Mouse (Mus musculus) urinary bladder, postnatal 14 days (tissue): ENCODE results near the gene Nfatc4.
A peak's percentile ranks its signal among the peaks of the same experiment; 100 is the strongest.

Experiments used
- DNase-seq: peaks from one replicate; pipeline ENCODE4 v3.0.0; 2021; ENCODE audit warnings: low spot score

The Nfatc4 gene

DNA sequence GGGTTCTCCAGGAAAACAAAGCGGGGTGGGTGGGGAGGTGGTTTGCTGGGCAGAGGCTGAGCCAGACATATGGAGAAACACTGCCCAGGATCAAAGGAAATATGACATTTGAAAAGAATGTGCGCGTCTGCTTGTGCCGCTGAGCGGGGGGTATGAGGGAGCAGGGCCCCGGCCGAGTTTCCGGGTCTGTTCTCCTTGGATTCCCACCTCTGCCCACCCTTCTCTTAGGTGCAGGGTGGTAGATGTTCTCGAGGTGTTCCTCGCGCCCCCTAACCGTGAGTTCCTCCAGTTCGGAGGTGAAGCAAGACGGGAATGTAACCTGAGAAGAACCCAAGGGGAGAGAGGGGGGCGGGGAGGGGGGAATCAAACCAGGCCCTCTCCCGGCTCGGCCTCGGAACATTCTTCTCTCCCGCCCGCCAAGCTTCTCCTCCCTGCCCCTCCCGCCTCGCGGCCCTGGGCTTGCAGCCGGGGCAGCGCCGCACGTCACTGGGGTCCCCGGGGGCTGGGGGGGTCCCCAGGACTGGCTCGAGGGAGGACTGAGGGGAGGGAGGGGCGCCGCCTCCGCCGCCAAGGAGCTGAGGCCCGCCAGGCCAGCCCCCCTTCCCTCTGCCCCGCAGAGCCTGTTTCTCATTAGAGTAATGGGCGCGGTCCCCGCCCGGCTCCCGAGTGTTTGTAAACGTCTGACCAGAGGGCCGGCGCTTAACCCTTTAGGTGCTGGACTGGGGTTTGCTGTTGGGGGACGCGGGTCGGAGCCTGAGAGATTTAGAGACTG, at the start of gene Nfatc4:
Gene Nfatc4 (plus strand): TSS at position 154 of the 772 bp plus-strand sequence.
- peak; percentile 88 for DNase-seq

DNA sequence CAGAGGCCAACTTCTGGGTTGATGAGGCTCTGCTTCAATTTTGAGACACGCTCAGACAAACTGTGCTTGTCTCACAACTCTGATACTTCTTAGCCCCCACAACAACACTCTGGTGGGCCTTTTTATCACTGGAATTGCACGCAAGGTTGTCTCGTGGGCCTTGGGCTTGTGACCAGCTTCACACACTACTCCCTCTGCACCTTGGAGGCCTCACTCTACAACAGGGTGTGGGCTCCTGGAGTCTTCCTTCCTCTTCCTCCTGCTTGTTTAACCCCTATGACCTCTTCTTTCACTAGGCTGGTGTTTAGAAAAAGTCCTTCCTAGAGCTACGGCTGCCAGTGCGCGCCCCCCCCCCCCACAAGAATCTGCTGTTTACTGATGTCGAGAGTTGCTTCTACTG, 46.2 kb upstream of the Nfatc4 start:
- DNase-seq = no peak

DNA sequence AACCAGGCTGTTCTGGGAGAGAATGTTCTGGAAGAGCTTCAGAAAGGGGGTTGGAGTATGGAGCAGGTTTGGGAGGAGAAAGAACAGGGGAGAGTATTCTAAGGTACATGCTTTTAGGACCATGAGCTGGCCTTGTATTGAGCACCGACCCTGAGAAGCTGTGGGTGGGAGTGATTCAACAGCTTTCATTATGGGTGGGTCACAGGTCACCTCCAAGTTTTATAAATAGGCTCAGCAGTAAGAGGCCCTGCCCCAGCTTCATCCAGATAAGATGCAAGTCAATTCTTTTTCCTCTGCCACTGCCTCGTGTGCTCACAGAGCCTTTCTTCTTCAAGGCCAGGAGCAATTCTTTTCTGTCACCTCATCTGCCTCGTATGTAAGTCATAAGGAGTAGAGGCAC, 45.8 kb upstream of the Nfatc4 start:
- no peak for DNase-seq

DNA sequence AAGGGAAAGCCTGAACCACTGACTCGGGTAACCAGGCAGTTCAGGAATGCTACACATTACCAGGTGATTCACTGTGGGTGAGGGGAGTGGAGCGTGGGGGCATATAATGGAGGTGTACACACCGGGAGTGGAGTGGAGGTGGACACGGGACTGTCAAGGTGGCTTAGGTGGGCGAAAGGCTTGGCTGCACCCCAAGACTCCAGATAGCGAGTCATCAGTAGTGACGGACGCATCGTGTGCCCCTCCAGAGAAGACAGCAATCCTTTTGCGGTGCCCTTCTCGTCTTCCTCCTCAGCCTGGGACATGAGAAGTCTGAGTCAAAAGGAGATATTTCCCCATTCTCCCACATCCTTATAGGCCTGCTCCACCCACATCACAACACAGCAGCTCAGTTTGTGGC, 45.1 kb upstream of the Nfatc4 start:
- no peak for DNase-seq

DNA sequence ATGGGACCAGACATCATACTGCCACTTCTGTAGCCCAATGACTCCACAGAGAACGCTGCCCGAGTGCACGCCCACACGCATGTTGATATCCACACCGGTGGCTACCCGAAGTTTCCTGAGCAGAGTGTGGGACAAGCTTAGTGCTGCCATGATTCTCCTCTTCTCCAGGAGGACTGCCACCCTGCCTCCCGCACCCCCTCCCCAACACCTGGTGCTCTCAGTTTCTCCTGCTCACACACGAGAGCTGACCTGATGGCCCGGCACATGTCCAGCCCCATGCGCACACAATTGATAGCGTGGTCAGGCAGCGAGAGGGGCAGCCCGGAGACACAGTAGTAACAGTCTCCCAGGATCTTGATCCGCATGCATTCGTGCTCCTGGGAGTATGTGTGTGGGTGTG, 44.3 kb upstream of the Nfatc4 start:
- no peak for DNase-seq

DNA sequence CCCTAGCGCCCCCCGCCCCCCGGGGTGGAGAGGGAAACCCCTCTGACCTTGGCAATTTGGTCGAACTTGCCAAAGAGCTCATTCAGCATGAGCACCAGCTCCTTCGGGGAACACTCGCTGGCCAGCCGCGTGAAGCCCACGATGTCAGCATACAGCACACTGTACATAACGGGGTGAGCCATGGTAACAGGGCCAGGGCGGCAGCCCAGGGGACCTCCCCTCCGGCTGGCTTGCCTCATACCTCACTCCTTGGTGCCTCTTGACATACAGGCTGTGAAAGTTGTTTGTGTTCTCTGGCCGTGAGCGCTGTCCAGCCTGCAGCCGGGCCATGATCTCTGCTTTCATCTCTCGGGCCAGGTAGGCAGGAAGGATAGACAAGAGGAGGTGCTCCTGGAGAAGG, 43.3 kb upstream of the Nfatc4 start:
- DNase-seq = peak; percentile 2

DNA sequence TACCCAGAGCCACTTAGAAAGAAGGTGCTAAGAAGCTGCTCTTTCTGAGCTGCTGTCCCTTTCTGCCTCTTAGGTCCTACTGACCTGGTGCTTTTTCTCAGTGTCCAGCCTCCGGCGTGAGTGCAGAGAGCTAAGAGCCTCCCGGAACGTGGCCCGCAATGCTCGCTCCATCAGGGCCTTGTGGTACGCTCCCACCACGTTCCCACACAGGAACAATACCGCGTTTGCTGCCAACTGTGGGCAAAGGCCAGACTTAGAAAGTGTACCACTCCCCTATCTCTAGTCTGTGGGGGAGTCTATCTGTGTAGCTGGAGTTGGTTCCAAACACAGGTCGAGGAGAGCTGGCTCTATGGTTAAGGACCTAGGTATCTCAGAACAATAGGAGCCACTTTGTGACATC, 42.2 kb upstream of the Nfatc4 start:
- peak; percentile 2 for DNase-seq

DNA sequence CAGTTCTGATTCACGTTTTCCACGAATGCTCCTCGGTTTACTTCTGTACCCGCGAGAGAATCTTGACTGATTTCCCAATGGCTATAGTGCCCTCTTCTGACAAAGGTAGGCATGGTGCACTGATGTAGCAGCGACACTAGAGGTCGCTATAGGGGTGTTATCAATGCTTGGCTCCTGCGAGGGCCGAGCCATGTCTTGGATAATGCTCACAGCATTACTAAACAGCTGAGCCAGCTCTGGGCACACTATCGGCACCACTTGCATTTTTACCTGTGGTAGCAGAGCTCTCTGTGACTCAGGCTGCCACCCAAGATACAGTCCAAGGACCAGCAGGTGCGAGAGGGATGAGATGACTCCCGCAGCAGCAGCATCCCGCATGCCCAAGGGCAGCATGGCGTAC, 41.6 kb upstream of the Nfatc4 start:
- peak; percentile 63 for DNase-seq

DNA sequence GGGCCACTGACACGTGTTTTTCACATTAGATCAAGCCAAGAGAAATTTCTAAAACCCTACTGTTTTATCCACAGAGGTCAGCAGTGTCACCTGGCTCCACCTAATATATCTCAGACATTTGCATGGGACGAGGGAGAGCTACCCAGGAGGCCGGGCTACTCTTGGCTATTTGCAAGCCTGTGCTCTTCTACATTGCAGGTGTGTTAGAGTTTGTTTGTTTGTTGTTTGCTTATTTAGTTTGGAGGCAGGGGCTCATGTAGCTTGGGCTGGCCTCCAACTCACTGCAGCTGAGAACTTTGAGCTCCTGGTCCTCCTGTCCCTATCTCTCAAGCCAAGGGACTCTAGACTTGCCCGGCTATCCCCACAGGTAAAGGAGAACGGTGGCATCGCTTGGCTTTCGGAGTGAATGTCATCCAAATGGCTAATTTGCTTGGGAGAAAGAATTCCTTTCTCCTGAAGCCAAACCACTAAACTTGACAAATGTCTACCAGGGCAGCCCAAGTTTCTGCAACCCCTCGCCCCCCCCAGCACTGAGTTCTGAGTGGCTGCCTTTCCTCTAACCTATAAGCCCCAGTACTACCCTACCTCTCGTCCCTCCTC, 40.5 kb upstream of the Nfatc4 start:
- no peak for DNase-seq

DNA sequence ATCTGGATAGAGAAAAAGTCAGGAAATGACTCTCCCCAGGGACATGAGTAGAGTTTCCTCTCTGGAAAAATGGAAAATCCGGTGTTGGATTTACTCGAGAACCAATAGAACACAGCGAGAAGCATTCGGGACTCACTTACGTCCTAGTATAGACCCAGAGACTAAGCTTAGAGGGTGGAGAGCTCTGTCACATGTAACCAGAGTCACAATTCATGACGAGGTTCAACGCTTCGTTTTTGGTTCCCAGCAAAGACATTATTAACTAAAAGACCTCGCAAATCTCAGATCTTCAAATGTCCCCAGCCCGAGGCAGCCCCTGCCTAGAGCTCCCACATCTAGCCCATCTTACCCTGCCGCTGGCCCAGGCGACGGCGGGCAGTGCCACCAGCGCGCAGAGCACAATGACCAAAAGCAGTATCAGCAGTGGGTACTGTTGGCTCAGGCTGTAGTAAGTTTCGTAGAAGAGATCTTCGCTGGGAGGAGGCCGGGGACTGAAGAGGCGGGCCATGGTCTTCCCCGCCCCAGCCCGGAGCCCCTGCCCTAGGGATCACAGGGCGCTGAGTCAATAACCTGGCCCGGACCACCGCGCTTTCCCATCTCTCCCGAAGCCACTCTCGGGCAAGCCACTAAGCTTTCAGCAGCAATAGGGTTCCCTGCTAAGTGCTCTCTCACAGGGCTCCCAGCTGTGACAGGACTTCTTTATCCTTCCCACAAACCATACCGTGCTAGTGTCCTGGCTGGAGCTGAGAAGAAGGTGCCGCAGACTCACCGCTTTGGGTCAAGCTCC, 39.6 kb upstream of the Nfatc4 start:
- no peak for DNase-seq

DNA sequence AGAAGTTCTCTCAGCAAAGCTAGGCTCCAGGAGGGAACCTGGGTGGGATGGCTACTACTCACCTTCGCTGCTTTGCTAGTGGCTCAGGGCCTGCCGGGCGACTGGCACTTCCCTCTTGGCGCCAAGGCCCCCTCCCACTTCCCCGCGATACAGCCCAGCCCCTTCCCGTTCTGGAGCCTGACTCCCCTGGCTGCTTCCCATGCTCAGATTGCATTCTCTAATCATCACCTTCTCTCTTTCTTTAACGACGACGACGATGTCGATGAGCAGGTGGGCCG, 39.0 kb upstream of the Nfatc4 start, which contains the start of gene Adcy4:
Gene Adcy4 (minus strand): TSS at position 138 of the 278 bp plus-strand sequence.
- no peak for DNase-seq

DNA sequence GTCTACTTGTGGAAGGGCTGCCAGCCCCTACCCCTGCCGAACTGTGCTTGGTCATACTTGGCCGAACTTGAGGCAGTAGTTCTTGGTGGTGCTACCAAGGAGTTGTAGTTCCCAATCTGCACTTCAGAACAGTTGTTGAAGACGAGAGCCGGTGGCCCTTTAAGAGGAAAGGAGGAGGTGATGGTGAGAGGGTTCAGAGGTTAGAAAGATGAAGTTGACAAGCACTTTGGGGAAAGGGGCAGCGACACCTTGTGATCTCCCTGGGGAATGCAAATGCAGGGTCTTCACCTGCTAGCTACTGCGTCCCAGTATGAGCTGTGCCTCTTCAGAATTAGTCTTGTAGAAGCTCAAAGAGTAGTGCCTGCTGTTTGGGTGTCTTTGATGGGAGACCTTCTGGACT, 37.7 kb upstream of the Nfatc4 start:
- no peak for DNase-seq

DNA sequence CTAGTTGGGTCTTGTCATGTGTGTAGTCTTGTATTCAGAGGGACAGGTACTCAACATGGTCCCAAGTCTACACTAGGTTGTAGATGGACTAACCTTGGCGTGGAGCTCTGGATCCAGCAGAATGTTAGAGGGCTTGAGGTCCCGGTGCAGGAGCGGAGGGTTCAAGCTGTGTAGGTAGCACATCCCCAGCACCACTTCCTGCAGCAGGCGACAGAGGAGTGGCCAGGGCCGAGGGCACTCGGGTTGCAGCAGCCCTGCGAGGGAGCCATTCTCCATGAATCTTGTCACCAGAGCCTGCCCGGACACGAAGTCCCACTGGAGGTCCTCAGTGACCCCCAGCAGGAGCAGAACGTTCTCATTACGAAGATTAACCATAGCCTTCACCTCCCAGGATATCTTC, 35.2 kb upstream of the Nfatc4 start:
- DNase-seq = no peak

DNA sequence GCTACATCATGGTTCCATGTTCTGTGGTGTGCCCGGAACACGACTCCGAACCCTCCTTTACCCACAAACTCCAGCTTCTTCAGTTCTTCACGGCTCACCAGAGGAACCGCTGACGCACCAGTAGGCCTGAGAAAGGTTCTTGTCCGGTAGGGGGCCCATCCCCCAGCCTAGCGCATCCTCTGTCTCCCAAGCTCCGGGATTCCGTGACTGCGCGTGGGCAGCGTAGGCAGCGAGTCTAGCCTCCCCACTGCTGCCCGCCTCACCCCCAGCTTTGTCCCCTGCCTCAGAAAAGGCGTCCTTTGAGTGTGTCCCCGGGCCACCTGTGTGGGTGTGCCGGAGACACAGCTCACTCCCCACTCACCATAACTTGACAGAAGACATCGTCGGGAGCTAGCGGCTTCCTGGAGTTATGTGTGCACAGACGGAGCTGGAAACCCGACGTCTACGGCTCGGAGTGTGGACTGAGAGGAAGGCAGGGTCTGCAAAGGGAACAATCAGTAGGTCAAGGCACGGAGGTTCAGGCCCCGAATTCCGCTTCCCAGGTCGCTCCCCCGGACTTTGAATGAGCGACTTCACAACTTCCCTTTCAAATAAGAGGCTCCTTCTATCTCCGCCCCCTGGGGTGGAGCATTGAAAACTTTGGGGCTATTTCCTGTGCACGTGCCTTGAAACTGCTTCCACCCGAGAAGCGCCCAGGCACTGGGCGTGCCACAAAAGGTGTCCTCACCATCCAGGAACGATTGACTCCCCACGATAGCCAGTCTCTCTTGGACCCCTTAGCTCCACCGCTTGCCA, 34.5 kb upstream of the Nfatc4 start, which contains the start of gene Ripk3:
Gene Ripk3 (minus strand): TSS at position 610 of the 795 bp plus-strand sequence.
- DNase-seq = peak; percentile 59

DNA sequence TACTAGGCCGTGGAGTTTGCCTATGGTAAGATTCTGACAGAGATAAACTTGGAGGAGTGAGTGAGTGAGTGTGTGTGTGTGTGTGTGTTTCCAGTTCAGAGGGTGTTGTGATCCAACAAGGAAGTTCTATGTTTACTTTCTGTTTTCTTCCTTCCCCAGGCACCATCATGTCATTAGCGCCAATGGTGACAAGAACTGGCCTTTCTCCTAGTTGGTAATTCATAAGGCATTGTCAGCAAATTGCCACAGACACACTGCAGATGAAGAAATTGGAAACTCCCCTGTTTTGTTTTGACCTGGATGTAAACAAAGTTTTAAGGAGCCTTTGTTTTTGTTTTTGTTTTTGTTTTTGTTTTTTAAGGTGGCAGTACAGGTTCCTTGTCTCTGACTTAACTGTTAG, 29.5 kb upstream of the Nfatc4 start:
- no peak for DNase-seq

DNA sequence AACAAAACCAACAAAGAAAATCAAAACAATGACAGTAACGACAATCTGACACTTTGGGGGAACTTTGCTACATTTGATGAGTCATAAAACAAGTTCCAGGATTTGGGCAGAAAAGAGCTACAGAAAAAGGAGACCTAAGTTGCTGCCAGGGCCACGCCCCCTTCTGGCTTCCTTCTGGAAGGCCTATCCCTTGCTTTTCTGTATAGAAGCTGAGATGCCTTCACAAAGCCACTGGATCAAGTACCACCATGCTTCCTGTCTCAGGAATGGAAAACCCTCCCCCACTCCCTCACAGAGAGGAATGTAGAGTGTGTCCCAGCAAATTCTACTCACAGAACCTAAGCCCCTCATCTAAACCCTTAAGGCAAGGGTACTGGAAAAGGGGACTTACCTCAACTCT, 29.0 kb upstream of the Nfatc4 start:
- DNase-seq = no peak

DNA sequence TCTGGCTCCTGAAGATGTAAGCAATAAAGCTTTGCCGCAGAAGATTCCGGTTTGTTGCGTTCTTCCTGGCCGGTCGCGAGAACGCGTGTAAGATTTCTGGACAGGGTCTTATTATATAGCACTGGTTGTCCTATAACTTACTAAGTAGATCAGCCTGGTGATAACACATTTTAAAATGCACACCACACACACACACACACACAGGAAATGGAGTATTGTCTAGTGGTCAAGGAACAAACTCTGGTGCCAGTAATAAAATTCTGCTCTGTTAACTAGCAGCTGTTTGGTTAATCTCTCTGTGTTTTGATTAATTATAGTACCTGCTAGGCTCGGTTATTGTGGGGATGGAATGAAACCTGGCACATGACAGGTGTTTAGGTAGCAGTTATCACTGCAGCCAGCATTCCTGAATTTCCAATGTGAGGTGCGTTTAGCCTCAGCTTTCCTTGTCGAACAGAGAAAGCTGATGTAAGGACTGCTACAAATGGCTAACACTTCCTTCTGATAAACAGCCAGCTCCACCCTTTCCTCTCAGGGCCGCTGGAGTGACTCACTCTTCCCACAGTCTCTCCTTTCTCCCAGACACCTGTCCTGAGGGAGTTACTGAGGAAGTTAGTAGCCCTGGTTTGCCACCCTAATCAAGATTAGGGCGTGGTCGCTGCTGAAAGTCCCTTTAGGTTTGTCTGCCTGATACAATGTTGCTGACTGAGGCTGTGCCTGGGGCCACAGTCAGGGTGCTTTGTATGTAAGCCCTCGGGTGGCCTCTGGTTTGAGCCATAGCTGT, 27.4 kb upstream of the Nfatc4 start:
- no peak for DNase-seq

DNA sequence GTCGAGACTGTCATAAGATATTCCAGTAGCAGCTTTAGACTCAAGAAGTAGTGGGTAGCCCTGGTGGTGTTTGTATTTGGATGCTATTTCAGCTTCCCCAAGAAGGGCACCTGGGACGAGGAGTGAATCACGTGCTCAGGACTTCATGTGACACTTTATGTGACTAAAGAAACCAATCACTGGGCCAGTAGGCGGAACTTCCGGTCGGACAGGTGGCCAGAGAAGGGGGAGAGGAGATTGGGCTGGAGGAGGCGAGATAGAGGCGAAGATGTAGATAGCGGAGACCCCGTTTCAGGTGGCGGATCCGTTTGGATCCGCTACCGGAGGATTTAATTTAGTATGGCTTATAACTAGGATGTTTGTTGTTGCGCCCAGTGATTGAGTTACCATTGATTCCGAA, 8.1 kb upstream of the Nfatc4 start:
- peak; percentile 87 for DNase-seq

DNA sequence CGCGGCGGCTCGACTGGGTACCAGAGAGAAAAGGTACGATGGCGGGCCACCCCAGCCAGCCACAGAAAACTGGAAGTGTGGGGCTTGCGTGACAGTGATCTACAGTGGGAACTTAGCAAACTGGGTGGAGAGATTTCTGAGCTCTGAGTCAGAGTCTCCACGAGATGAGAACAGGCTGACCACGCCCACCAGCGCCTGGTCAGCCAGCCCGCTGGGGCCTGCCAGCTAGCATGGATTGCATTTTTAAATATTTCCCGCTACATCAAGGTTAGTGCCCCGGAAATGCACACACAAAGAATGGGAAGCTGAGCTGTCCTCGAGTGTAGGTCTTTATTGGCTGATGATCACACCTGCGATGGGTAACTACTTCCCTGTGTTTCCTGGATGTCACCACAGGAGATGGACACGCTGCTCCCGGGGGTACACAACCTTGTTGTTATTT, 7.6 kb upstream of the Nfatc4 start:
- DNase-seq = peak; percentile 88

DNA sequence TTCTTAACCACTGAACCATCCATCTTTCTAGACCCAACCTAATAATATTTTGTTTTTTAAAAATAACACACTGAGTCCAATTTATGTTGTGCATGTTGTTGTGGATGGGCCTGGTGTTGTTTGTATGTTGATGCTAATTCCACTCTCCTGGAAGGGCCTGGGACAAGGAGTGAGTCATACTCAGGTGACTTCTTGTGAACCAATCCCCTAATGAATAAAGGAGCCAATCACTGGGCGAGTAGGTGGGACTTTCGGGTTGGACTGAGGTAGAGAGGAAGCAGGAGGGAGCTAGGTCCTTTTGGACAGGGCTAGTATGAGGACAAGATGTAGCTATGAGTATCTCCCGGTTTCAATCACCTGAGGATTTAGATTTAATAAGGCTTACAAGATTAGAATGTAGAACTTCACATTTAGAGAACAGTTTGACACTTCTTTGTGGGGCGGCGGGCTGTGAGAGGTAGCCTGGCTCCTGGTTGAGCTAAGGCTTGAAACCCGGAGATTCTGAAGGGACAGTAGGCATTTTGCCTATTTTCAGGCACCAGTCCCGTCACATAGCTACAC, 3.0 kb upstream of the Nfatc4 start:
- peak; percentile 2 for DNase-seq

DNA sequence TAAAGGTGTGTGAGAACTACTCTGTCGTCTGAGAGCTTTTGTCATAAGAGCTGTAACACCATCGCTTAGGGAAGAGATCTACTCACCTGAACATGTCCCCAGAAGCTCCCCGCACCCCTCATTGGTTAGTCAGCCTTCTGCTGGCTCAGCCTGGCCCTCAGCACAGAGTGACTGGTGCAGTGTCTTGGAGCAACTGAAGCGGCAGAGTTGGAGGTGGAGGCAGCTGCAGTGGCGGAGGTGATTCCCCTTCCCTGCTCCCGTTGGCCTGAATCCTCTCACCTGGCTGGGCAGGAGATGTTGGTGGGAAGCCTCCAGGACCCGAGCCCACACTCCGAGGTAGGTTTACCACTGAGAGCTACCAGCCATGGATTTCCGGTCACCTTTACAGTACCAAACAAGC, 2.4 kb upstream of the Nfatc4 start:
- peak; percentile 2 for DNase-seq
